Comparison of ENCODE assay signal across 25 mouse cellular contexts in genomic region chr3:141014262-141014547, GRCm38 (mm10).
DNase-seq lines count a peak whose midpoint lies in the region; ATAC-seq and TF ChIP-seq lines count a peak whose summit lies in the region.
"Had no signal": no experiment of that assay in that cellular context is flagged by ENCODE, and none has a peak within 500 bp of the region (broad histone marks: within the 10 kb centered on the region; RNA-seq: fewer than 3 reads in every experiment).

No protein-coding gene starts in this region.

- dilution Hi-C loops in CH12.LX (cut with MboI; ENCODE audit: extremely low pct_ligation_motif_present, extremely low pct_unique_long_range_greater_than_20kb, low sequenced_read_pairs), result no loop called here

- H3K4me1 ChIP-seq in forebrain, embryonic 12.5 days, result no peaks in the 10 kb centered on the region
- H3K4me1 ChIP-seq in forebrain, embryonic 15.5 days, result no peaks in the 10 kb centered on the region
- H3K4me1 ChIP-seq in kidney, embryonic 16.5 days (ENCODE audit: insufficient read depth, low read length), result peaks cover 4% of the 10 kb centered on the region
- H3K4me1 ChIP-seq in CH12.LX (ENCODE audit: control insufficient read depth in 1 of 2, insufficient read depth in 2 of 2), result peaks cover 0 to 30% of the 10 kb centered on the region in 2 experiments; a peak in 2 of 4 replicates
- H3K4me1 ChIP-seq: embryonic facial prominence, embryonic 13.5 days; embryonic facial prominence, embryonic 15.5 days; forebrain, embryonic 10.5 days; forebrain, embryonic 13.5 days had no signal

- no peak for DNase-seq in kidney, adult 11 months
- no peak for DNase-seq in CH12.LX (ENCODE audit: extremely low read depth)
- no peak for DNase-seq in frontal cortex, postnatal 36 days (ENCODE audit: low spot score in 2 of 2)
- DNase-seq: adrenal gland, adult 8-10 months; adrenal gland, postnatal 14 days; B cell, adult 2 months; cerebellum, adult 11 months; cerebellum, adult 18-20 months; cerebellum, adult 8-10 months; cerebellum, adult 9-11 months; cerebellum, postnatal 14 days; cerebellum, postnatal 36 days; embryo, embryonic 11 days had no signal

- in situ Hi-C loops in CH12.LX (cut with MboI; ENCODE audit: low pct_ligation_motif_present, low pct_unique_long_range_greater_than_20kb, low sequenced_read_pairs), result no loop called here

- no peaks in the 10 kb centered on the region for H3K9me3 ChIP-seq in forebrain, embryonic 12.5 days
- H3K9me3 ChIP-seq in forebrain, embryonic 15.5 days, result no peaks in the 10 kb centered on the region
- no peaks in the 10 kb centered on the region for H3K9me3 ChIP-seq in kidney, embryonic 16.5 days (ENCODE audit: low read length)
- H3K9me3 ChIP-seq in CH12.LX (replicated peaks; ENCODE audit: low read length), result peaks cover 2% of the 10 kb centered on the region
- H3K9me3 ChIP-seq: embryonic facial prominence, embryonic 13.5 days; embryonic facial prominence, embryonic 15.5 days; forebrain, embryonic 10.5 days; forebrain, embryonic 13.5 days had no signal

- no peak for TF ChIP-seq POLR2A in CH12.LX (IDR thresholded peaks at IDR 0.05; ENCODE audit: low read depth, low read length)

- no peaks in the 10 kb centered on the region for H3K79me2 ChIP-seq in CH12.LX (replicated peaks; ENCODE audit: control insufficient read depth, extremely low read depth, insufficient read depth, poor library complexity, severe bottlenecking)

- no peak for TF ChIP-seq EP300 in CH12.LX (IDR thresholded peaks at IDR 0.05; ENCODE audit: low read length)

- no peak for TF ChIP-seq CTCF in CH12.LX (conservative IDR thresholded peaks at IDR 0.05 in 1 of 2, IDR thresholded peaks at IDR 0.05 in 1 of 2; ENCODE audit: low read depth in 2 of 2, low read length in 2 of 2)

- H3K4me3 ChIP-seq in forebrain, embryonic 12.5 days (replicated peaks), result no peak overlapping the region
- H3K4me3 ChIP-seq in forebrain, embryonic 15.5 days, result no peak overlapping the region
- no peak overlapping the region for H3K4me3 ChIP-seq in kidney, embryonic 16.5 days (ENCODE audit: low read length)
- H3K4me3 ChIP-seq in CH12.LX (replicated peaks in 1 of 3; ENCODE audit: low read depth in 2 of 3, low read length in 2 of 3, poor library complexity in 1 of 3), result peak overlapping the region in 2 of 3 experiments; percentile 5 to 28
- H3K4me3 ChIP-seq: embryonic facial prominence, embryonic 13.5 days; embryonic facial prominence, embryonic 15.5 days; erythroblast, embryonic 14.5 days; forebrain, embryonic 10.5 days; forebrain, embryonic 13.5 days had no signal

- 0 out of 2 replicates have a peak, but pooled peaks have one; percentile 17 for ATAC-seq in forebrain, embryonic 12.5 days (ENCODE audit: low FRiP score)
- ATAC-seq in forebrain, embryonic 15.5 days (replicated peaks), result no peak
- peak; percentile 54 for ATAC-seq in kidney, embryonic 16.5 days (ENCODE audit: low FRiP score, low TSS enrichment)
- ATAC-seq: activated CD4-positive, CD25-positive, alpha-beta regulatory T cell, adult 4 months; CD4-positive, CD25-positive, alpha-beta regulatory T cell, adult 4 months; forebrain, embryonic 13.5 days; forebrain, embryonic 16.5 days; Patski had no signal

- no peaks in the 10 kb centered on the region for H3K27me3 ChIP-seq in forebrain, embryonic 12.5 days
- no peaks in the 10 kb centered on the region for H3K27me3 ChIP-seq in forebrain, embryonic 15.5 days
- H3K27me3 ChIP-seq in kidney, embryonic 16.5 days (ENCODE audit: insufficient read depth, low read length), result no peaks in the 10 kb centered on the region
- H3K27me3 ChIP-seq in CH12.LX (replicated peaks), result no peaks in the 10 kb centered on the region
- H3K27me3 ChIP-seq: embryonic facial prominence, embryonic 13.5 days; embryonic facial prominence, embryonic 15.5 days; forebrain, embryonic 13.5 days; Patski had no signal

- H3K27ac ChIP-seq in forebrain, embryonic 12.5 days, result no peak overlapping the region
- H3K27ac ChIP-seq in forebrain, embryonic 15.5 days (replicated peaks), result no peak overlapping the region
- H3K27ac ChIP-seq in kidney, embryonic 16.5 days (ENCODE audit: low read length), result no peak overlapping the region
- H3K27ac ChIP-seq in CH12.LX (ENCODE audit: insufficient read depth, low read depth), result no peak overlapping the region
- H3K27ac ChIP-seq: embryonic facial prominence, embryonic 13.5 days; embryonic facial prominence, embryonic 15.5 days; forebrain, embryonic 10.5 days; forebrain, embryonic 13.5 days had no signal

- H3K4me2 ChIP-seq in forebrain, embryonic 12.5 days, result no peak overlapping the region
- no peak overlapping the region for H3K4me2 ChIP-seq in forebrain, embryonic 15.5 days (replicated peaks)
- H3K4me2 ChIP-seq in kidney, embryonic 16.5 days (replicated peaks; ENCODE audit: low read depth, low read length), result no peak overlapping the region
- peak overlapping the region; percentile 84 for H3K4me2 ChIP-seq in CH12.LX (ENCODE audit: insufficient read depth, low read depth, poor library complexity, severe bottlenecking)
- H3K4me2 ChIP-seq: embryonic facial prominence, embryonic 13.5 days; embryonic facial prominence, embryonic 15.5 days; forebrain, embryonic 13.5 days had no signal

- H3K36me3 ChIP-seq in forebrain, embryonic 12.5 days (replicated peaks), result no peaks in the 10 kb centered on the region
- no peaks in the 10 kb centered on the region for H3K36me3 ChIP-seq in forebrain, embryonic 15.5 days
- H3K36me3 ChIP-seq in kidney, embryonic 16.5 days (ENCODE audit: insufficient read depth, low read length), result no peaks in the 10 kb centered on the region
- H3K36me3 ChIP-seq in CH12.LX (replicated peaks in 1 of 2; ENCODE audit: control insufficient read depth in 1 of 2, insufficient read depth in 1 of 2, low read length in 1 of 2), result no peaks in the 10 kb centered on the region
- H3K36me3 ChIP-seq: embryonic facial prominence, embryonic 13.5 days; embryonic facial prominence, embryonic 15.5 days; forebrain, embryonic 10.5 days had no signal

- 84% methylated on average over 1 of the region's 1 CpGs for WGBS in forebrain, embryonic 12.5 days
- 91% methylated on average over 1 of the region's 1 CpGs for WGBS in forebrain, embryonic 15.5 days
- 45% methylated on average over 1 of the region's 1 CpGs for WGBS in kidney, embryonic 16.5 days

- no peak overlapping the region for H3K9ac ChIP-seq in forebrain, embryonic 12.5 days
- no peak overlapping the region for H3K9ac ChIP-seq in forebrain, embryonic 15.5 days (replicated peaks)
- H3K9ac ChIP-seq in kidney, embryonic 16.5 days (replicated peaks; ENCODE audit: low read length), result no peak overlapping the region
- H3K9ac ChIP-seq in CH12.LX (ENCODE audit: insufficient read depth, low read depth), result no peak overlapping the region
- H3K9ac ChIP-seq: embryonic facial prominence, embryonic 13.5 days; embryonic facial prominence, embryonic 15.5 days; forebrain, embryonic 13.5 days had no signal

- TF ChIP-seq RAD21 in CH12.LX (IDR thresholded peaks at IDR 0.05; ENCODE audit: low read depth, low read length), result no peak

TF ChIP-seq in CH12.LX, 34 proteins besides CTCF, POLR2A, EP300 and RAD21:
- 0 out of 2 replicates have a peak, but pooled peaks have one; percentile 2 for TF ChIP-seq MEF2A (IDR thresholded peaks at IDR 0.05; ENCODE audit: borderline replicate concordance, low read depth, low read length)
- TF ChIP-seq USF2 (conservative IDR thresholded peaks at IDR 0.05; ENCODE audit: low read depth, low read length), result no peak
- no peak for TF ChIP-seq USF1 (IDR thresholded peaks at IDR 0.05; ENCODE audit: low read depth, low read length)
- TF ChIP-seq RCOR1 (conservative IDR thresholded peaks at IDR 0.05; ENCODE audit: low read depth, low read length), result no peak
- peak; percentile 93 for TF ChIP-seq ZNF384 (IDR thresholded peaks at IDR 0.05; ENCODE audit: low read depth, low read length)

Comparison
In these comparisons a context has a peak if more than half of its experiments do, and no peak if none do; other contexts are left out.
1. H3K4me3 ChIP-seq: peak in CH12.LX (2 of 3); none in forebrain, embryonic 12.5 days (single experiment), forebrain, embryonic 15.5 days (single experiment) and kidney, embryonic 16.5 days (single experiment).